21 mouse cellular contexts compared by ENCODE assay signal in the genomic region with DNA sequence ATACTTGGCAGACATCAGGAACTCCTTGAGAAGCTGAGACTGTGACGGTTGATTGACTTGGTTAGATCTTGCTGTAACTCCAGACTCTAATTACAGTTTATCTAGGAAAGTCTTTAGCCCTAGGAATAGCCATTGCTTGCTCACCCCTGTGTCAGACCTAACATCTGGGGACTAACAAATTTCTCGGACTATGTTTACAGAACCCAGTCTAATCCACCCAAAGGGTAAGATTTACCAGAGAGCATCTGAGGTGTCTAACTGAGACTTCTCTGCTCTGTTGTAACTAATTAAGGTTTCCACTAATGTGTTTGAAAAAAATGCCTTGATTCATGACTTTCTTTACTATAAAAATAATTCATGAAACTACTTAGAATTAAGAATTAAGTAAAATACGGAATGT. TPM values are rescaled to one million over a fixed set of nuclear protein-coding genes. Genes with fewer than 3 reads are reported as not detected.
"Had no signal": no experiment of that assay in that cellular context is flagged by ENCODE, and none has a peak within 500 bp of the region (broad histone marks: within the 10 kb centered on the region; RNA-seq: fewer than 3 reads in every experiment).

No protein-coding gene starts in this region.

- H3K27ac ChIP-seq: neural tube, embryonic 15.5 days; stomach, embryonic 15.5 days; stomach, postnatal 0 days had no signal

- H3K4me3 ChIP-seq: neural tube, embryonic 15.5 days; stomach, embryonic 15.5 days had no signal

- DNase-seq: retina, postnatal 1 day; right cerebral cortex, adult 18-20 months; right cerebral cortex, postnatal 14 days; right cerebral cortex, postnatal 25 days; right cerebral cortex, postnatal 4 days; spleen, adult 18-20 months; thymus, adult 18-20 months; thymus, adult 2 months; thymus, postnatal 14 days; thymus, postnatal 25 days; thymus, postnatal 36 days; thymus, postnatal 4 days had no signal

- H3K9ac ChIP-seq: neural tube, embryonic 15.5 days; stomach, embryonic 15.5 days had no signal

- H3K9me3 ChIP-seq: neural tube, embryonic 15.5 days; stomach, embryonic 15.5 days had no signal

- H3K4me1 ChIP-seq: neural tube, embryonic 15.5 days; stomach, embryonic 15.5 days had no signal

- H3K27me3 ChIP-seq: neural tube, embryonic 15.5 days; stomach, embryonic 15.5 days had no signal

- H3K36me3 ChIP-seq: neural tube, embryonic 15.5 days; stomach, embryonic 15.5 days had no signal

- H3K4me2 ChIP-seq: neural tube, embryonic 15.5 days; stomach, embryonic 15.5 days had no signal

RNA-seq across cellular contexts. Expression of a gene that starts 32.2 kb away (rescaled TPM):
- polyA plus RNA-seq: small intestine, adult 2 months; spleen, adult 2 months; stomach, embryonic 14.5 days; stomach, embryonic 15.5 days; stomach, embryonic 16.5 days; stomach, postnatal 0 days; thymus, adult 2 months; thymus, postnatal 0 days; urinary bladder, adult 2 months had no signal
